10 mouse cellular contexts compared by ENCODE assay signal in genomic region chr16:35587046-35587779, GRCm38 (mm10). TPM values are rescaled to one million over a fixed set of nuclear protein-coding genes. Genes with fewer than 3 reads are reported as not detected.
DNase-seq lines count a peak whose midpoint lies in the region; ATAC-seq and TF ChIP-seq lines count a peak whose summit lies in the region.
"Had no signal": no experiment of that assay in that cellular context is flagged by ENCODE, and none has a peak within 500 bp of the region (broad histone marks: within the 10 kb centered on the region; RNA-seq: fewer than 3 reads in every experiment).

No protein-coding gene starts in this region.

- H3K36me3 ChIP-seq in intestine, embryonic 14.5 days (ENCODE audit: control insufficient read depth, insufficient read depth, low read length) = no peaks in the 10 kb centered on the region
- H3K36me3 ChIP-seq in intestine, postnatal 0 days (ENCODE audit: control insufficient read depth, insufficient read depth) = no peaks in the 10 kb centered on the region
- no peaks in the 10 kb centered on the region for H3K36me3 ChIP-seq in embryonic facial prominence, embryonic 11.5 days (replicated peaks; ENCODE audit: control insufficient read depth, insufficient read depth, low read depth, low read length)
- no peaks in the 10 kb centered on the region for H3K36me3 ChIP-seq in hindbrain, embryonic 11.5 days (ENCODE audit: control insufficient read depth, insufficient read depth, low read length)
- no peaks in the 10 kb centered on the region for H3K36me3 ChIP-seq in midbrain, embryonic 15.5 days (replicated peaks)

- H3K9ac ChIP-seq in intestine, embryonic 14.5 days (ENCODE audit: low read length) = no peak overlapping the region
- H3K9ac ChIP-seq in intestine, postnatal 0 days (ENCODE audit: low read depth, low read length) = no peak overlapping the region
- H3K9ac ChIP-seq in embryonic facial prominence, embryonic 11.5 days (replicated peaks; ENCODE audit: low read length) = peak overlapping the region; percentile 40
- H3K9ac ChIP-seq in hindbrain, embryonic 11.5 days (ENCODE audit: low read depth, low read length) = peak overlapping the region; percentile 31
- 0 out of 2 replicates have a peak overlapping the region, but pooled peaks have one; percentile 14 for H3K9ac ChIP-seq in midbrain, embryonic 15.5 days

- no peaks in the 10 kb centered on the region for H3K9me3 ChIP-seq in intestine, embryonic 14.5 days (ENCODE audit: control insufficient read depth, low read length)
- no peaks in the 10 kb centered on the region for H3K9me3 ChIP-seq in intestine, postnatal 0 days (ENCODE audit: control insufficient read depth)
- no peaks in the 10 kb centered on the region for H3K9me3 ChIP-seq in embryonic facial prominence, embryonic 11.5 days (replicated peaks; ENCODE audit: control insufficient read depth, low read length)
- no peaks in the 10 kb centered on the region for H3K9me3 ChIP-seq in hindbrain, embryonic 11.5 days (ENCODE audit: control insufficient read depth, low read length)
- no peaks in the 10 kb centered on the region for H3K9me3 ChIP-seq in midbrain, embryonic 15.5 days

- H3K4me3 ChIP-seq in intestine, embryonic 14.5 days (ENCODE audit: low read depth, low read length) = no peak overlapping the region
- H3K4me3 ChIP-seq in intestine, postnatal 0 days (ENCODE audit: low read depth, low read length) = no peak overlapping the region
- H3K4me3 ChIP-seq in embryonic facial prominence, embryonic 11.5 days (ENCODE audit: low read depth, low read length) = no peak overlapping the region
- no peak overlapping the region for H3K4me3 ChIP-seq in hindbrain, embryonic 11.5 days (ENCODE audit: low read depth, low read length)
- H3K4me3 ChIP-seq in midbrain, embryonic 15.5 days = no peak overlapping the region
- H3K4me3 ChIP-seq in layer of hippocampus, adult 2 months = no peak overlapping the region

- no peak for TF ChIP-seq CTCF in intestine, postnatal 0 days (IDR thresholded peaks at IDR 0.05; ENCODE audit: low read depth)
- TF ChIP-seq CTCF in layer of hippocampus, adult 2 months (conservative IDR thresholded peaks at IDR 0.05) = no peak

- WGBS in intestine, embryonic 14.5 days = 72% methylated on average over 8 of the region's 8 CpGs
- WGBS in intestine, postnatal 0 days = 77% methylated on average over 8 of the region's 8 CpGs
- 57% methylated on average over 8 of the region's 8 CpGs for WGBS in embryonic facial prominence, embryonic 11.5 days
- 41% methylated on average over 8 of the region's 8 CpGs for WGBS in hindbrain, embryonic 11.5 days
- WGBS in midbrain, embryonic 15.5 days = 36% methylated on average over 8 of the region's 8 CpGs

- DNase-seq in intestine, embryonic 14.5 days (ENCODE audit: low spot score) = no peak
- DNase-seq in embryonic facial prominence, embryonic 11.5 days (ENCODE audit: low spot score) = no peak
- no peak for DNase-seq in hindbrain, embryonic 11.5 days (ENCODE audit: low spot score)
- no peak for DNase-seq in cerebellum, adult 11 months
- DNase-seq in urinary bladder, adult 18-20 months (ENCODE audit: low spot score in 2 of 2) = no peak
- no peak for DNase-seq in layer of hippocampus, adult 2 months (ENCODE audit: low spot score in 2 of 2)
- DNase-seq: adrenal gland, postnatal 10 days; cerebellum, postnatal 25 days had no signal

- 0 out of 2 replicates have a peak, but pooled peaks cover 2% of the 10 kb centered on the region for H3K27me3 ChIP-seq in intestine, embryonic 14.5 days (replicated peaks; ENCODE audit: control insufficient read depth, insufficient read depth, low read length)
- H3K27me3 ChIP-seq in intestine, postnatal 0 days (replicated peaks; ENCODE audit: control insufficient read depth, insufficient read depth, low read length) = no peaks in the 10 kb centered on the region
- H3K27me3 ChIP-seq in embryonic facial prominence, embryonic 11.5 days (ENCODE audit: control insufficient read depth, insufficient read depth, low read length) = no peaks in the 10 kb centered on the region
- no peaks in the 10 kb centered on the region for H3K27me3 ChIP-seq in hindbrain, embryonic 11.5 days (ENCODE audit: control insufficient read depth, insufficient read depth, low read length)
- no peaks in the 10 kb centered on the region for H3K27me3 ChIP-seq in midbrain, embryonic 15.5 days (replicated peaks)

- peaks cover 26% of the 10 kb centered on the region for H3K4me1 ChIP-seq in intestine, embryonic 14.5 days (replicated peaks; ENCODE audit: control insufficient read depth, insufficient read depth, low read length)
- no peaks in the 10 kb centered on the region for H3K4me1 ChIP-seq in intestine, postnatal 0 days (replicated peaks; ENCODE audit: control insufficient read depth, insufficient read depth, low read length)
- H3K4me1 ChIP-seq in embryonic facial prominence, embryonic 11.5 days (ENCODE audit: control insufficient read depth, insufficient read depth, low read length) = peaks cover 8% of the 10 kb centered on the region
- peaks cover 38% of the 10 kb centered on the region for H3K4me1 ChIP-seq in hindbrain, embryonic 11.5 days (replicated peaks; ENCODE audit: control insufficient read depth, insufficient read depth, low read length)
- peaks cover 55% of the 10 kb centered on the region for H3K4me1 ChIP-seq in midbrain, embryonic 15.5 days

- peak overlapping the region; percentile 44 for H3K4me2 ChIP-seq in intestine, embryonic 14.5 days (ENCODE audit: low read length)
- H3K4me2 ChIP-seq in intestine, postnatal 0 days (replicated peaks; ENCODE audit: low read depth) = no peak overlapping the region
- no peak overlapping the region; the same call in 1 of the 2 replicates for H3K4me2 ChIP-seq in embryonic facial prominence, embryonic 11.5 days (ENCODE audit: low read depth, low read length)
- H3K4me2 ChIP-seq in hindbrain, embryonic 11.5 days (replicated peaks; ENCODE audit: low read depth, low read length) = peak overlapping the region; percentile 14; the same call in 1 of the 2 replicates
- peak overlapping the region; percentile 40 for H3K4me2 ChIP-seq in midbrain, embryonic 15.5 days

- no peak for ATAC-seq in intestine, embryonic 14.5 days (replicated peaks; ENCODE audit: low FRiP score, low TSS enrichment, low read depth)
- no peak for ATAC-seq in intestine, postnatal 0 days
- ATAC-seq in embryonic facial prominence, embryonic 11.5 days (replicated peaks; ENCODE audit: insufficient number of reproducible peaks, low FRiP score, low TSS enrichment, low read depth) = no peak
- ATAC-seq in hindbrain, embryonic 11.5 days (ENCODE audit: low FRiP score) = peak; percentile 21; the same call in 1 of the 2 replicates
- ATAC-seq in midbrain, embryonic 15.5 days (replicated peaks) = no peak

- no peak overlapping the region for H3K27ac ChIP-seq in intestine, embryonic 14.5 days (ENCODE audit: low read depth)
- H3K27ac ChIP-seq in intestine, postnatal 0 days (ENCODE audit: low read depth, low read length) = no peak overlapping the region
- H3K27ac ChIP-seq in embryonic facial prominence, embryonic 11.5 days (replicated peaks; ENCODE audit: low read depth, low read length) = peak overlapping the region; percentile 14; the same call in 1 of the 2 replicates
- peak overlapping the region; percentile 93 for H3K27ac ChIP-seq in hindbrain, embryonic 11.5 days (ENCODE audit: low read depth, low read length)
- H3K27ac ChIP-seq in midbrain, embryonic 15.5 days = peak overlapping the region; percentile 65
- no peak overlapping the region for H3K27ac ChIP-seq in layer of hippocampus, adult 2 months

RNA-seq across cellular contexts. Expression of gene Sema5b, which starts 46.3 kb away (rescaled TPM):
- polyA plus RNA-seq in intestine, embryonic 14.5 days (2014; fragmentation: Nextera tagmentation; extraction: Ambion mirVana) = 5.1 and 7.0 TPM in 2 replicates
- polyA plus RNA-seq in intestine, postnatal 0 days (2015; fragmentation: Nextera tagmentation; extraction: Ambion mirVana) = 0.90 and 0.99 TPM in 2 replicates
- 2.9 and 4.3 TPM in 2 replicates for polyA plus RNA-seq in embryonic facial prominence, embryonic 11.5 days (2014; fragmentation: Nextera tagmentation; extraction: Ambion mirVana)
- polyA plus RNA-seq in hindbrain, embryonic 11.5 days (2014; fragmentation: Nextera tagmentation; extraction: Ambion mirVana) = 27.3 and 30.1 TPM in 2 replicates
- 25.4 and 27.7 TPM in 2 replicates for polyA plus RNA-seq in midbrain, embryonic 15.5 days (2015; fragmentation: Nextera tagmentation; extraction: Ambion mirVana)
- total RNA-seq in layer of hippocampus, adult 2 months (2021) = 10 to 100 TPM; 18.3 to 19.7 TPM

Comparison
In these comparisons a context has a peak if more than half of its experiments do, and no peak if none do; other contexts are left out.
1. H3K4me2 ChIP-seq: peak in intestine, embryonic 14.5 days (single experiment), hindbrain, embryonic 11.5 days (single experiment) and midbrain, embryonic 15.5 days (single experiment); none in intestine, postnatal 0 days (single experiment) and embryonic facial prominence, embryonic 11.5 days (single experiment).
2. H3K27ac ChIP-seq: peak in embryonic facial prominence, embryonic 11.5 days (single experiment), hindbrain, embryonic 11.5 days (single experiment) and midbrain, embryonic 15.5 days (single experiment); none in intestine, embryonic 14.5 days (single experiment), intestine, postnatal 0 days (single experiment) and layer of hippocampus, adult 2 months (single experiment).
3. H3K9ac ChIP-seq: peak in embryonic facial prominence, embryonic 11.5 days (single experiment), hindbrain, embryonic 11.5 days (single experiment) and midbrain, embryonic 15.5 days (single experiment); none in intestine, embryonic 14.5 days (single experiment) and intestine, postnatal 0 days (single experiment).